Mouse (Mus musculus) heart, adult 2 months (tissue): ENCODE data around the gene Sgta.

ENCODE experiments used
- EP300 ChIP-seq: fragments of 200-500 bp; IDR thresholded peaks from 2 replicates; pipeline ENCODE4 v1.6.1; 2011; ENCODE audit warnings: low read depth, low read length, control low read depth; ENCODE audit not compliant: insufficient read depth
- POLR2A ChIP-seq: fragments of 200-500 bp; IDR thresholded peaks from 2 replicates; pipeline ENCODE4 v1.6.1; 2011; ENCODE audit warnings: mild to moderate bottlenecking, low read depth, low read length, control low read depth; ENCODE audit not compliant: insufficient read depth

DNA sequence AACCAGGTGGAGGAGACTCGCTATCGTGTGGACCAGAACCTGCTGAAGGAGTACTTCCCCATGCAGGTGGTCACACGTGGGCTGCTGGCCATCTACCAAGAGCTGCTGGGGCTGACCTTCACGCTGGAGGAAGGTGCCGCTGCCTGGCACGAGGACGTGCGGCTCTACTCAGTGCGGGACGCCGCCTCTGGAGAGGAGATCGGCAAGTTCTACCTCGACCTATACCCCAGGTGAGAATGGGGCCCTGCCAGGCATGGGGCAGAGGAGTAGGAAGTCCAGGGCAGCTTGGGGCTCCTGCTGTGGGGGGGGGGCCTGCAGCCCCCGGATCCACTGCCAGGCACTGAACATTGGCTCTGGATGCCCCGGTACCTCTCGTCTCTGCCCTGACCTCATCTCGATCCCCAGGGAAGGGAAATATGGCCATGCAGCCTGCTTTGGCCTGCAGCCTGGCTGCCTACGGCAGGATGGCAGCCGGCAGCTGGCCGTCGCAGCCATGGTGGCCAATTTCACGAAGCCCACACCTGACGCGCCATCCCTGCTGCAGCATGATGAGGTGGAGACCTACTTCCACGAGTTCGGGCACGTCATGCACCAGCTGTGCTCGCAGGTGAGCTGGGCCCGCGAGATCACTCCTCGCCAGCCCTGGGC is 20.2 kb upstream of the Sgta start:
- TF ChIP-seq EP300: no peak
- no peak for TF ChIP-seq POLR2A
